Mouse (Mus musculus): ENCODE measurements around the gene Rab7. TPM values are rescaled to one million over a fixed set of nuclear protein-coding genes. Genes with fewer than 3 reads are reported as not detected.

Gene Rab7
- polyA plus RNA-seq, 1 experiment from 2014 or later: 240 TPM

DNA sequence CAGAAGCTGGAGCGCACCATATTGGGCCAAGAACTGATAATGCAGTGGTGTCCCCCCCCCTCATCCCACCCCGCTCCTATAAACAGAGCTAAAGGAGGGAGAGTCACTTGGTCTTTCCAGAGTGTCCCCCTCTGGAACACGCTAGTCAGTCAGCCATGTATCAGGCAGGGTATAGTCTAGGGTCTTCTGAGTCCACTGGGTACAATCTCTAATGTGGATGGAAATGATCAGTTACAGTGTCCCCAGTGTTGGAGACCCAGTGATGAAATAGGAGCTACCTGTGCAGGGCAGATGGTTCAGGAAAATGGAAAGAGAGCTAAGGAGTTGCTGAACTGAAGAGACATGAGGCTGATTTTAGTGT is 316 bp upstream of the Rab7 start:
- H3K27ac ChIP-seq (replicated peaks; ENCODE audit: low read depth, low read length): no peak overlapping the region; the same call in 1 of the 2 replicates
- H3K9me3 ChIP-seq (ENCODE audit: control insufficient read depth, low read length): no peaks in the 10 kb centered on the region
- H3K27me3 ChIP-seq (replicated peaks; ENCODE audit: control insufficient read depth, insufficient read depth, low read length): 0 out of 2 replicates have a peak, but pooled peaks cover 4% of the 10 kb centered on the region
- peaks cover 14% of the 10 kb centered on the region for H3K4me1 ChIP-seq (ENCODE audit: control insufficient read depth, insufficient read depth, low read length)
- peak overlapping the region; percentile 39; the same call in 1 of the 2 replicates for H3K4me2 ChIP-seq (ENCODE audit: low read depth, low read length)
- no peak overlapping the region; the same call in 1 of the 2 replicates for H3K9ac ChIP-seq (ENCODE audit: low read depth, low read length)
- ATAC-seq (ENCODE audit: low read depth) (no peak), DNase-seq (ENCODE audit: low spot score) (no peak)
- H3K4me3 ChIP-seq (ENCODE audit: low read depth, low read length): peak overlapping the region; percentile 99
- 37% methylated on average over 3 of the region's 3 CpGs for WGBS
- no peaks in the 10 kb centered on the region for H3K36me3 ChIP-seq (ENCODE audit: control insufficient read depth, insufficient read depth, low read length)

DNA sequence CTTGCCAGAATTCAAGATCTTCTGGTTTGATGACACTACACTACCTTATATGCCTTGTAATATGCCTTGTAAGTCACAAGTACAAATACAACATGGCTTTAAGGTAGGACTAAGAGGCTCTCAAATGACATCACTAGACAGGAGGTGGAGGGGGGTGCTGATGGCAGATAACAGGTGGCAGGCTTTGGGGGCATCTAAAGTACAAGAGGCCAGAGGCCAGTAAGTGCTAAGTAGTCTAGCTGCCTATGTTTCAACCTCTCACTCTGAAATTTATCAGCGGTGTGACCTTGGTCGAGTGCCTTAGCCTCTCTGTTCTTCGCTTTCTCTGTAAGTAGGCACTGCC is 865 bp downstream of the Rab7 start:
- DNase-seq (ENCODE audit: low spot score): no peak
- Histone ChIP-seq H3K4me3 (ENCODE audit: low read depth, low read length) (peak overlapping the region; percentile 99), H3K36me3 (ENCODE audit: control insufficient read depth, insufficient read depth, low read length) (peaks cover 7% of the 10 kb centered on the region; the same call in 1 of the 2 replicates), H3K27ac (replicated peaks; ENCODE audit: low read depth, low read length) (no peak overlapping the region), H3K9ac (ENCODE audit: low read depth, low read length) (peak overlapping the region; percentile 99), H3K4me2 (ENCODE audit: low read depth, low read length) (peak overlapping the region; percentile 96), H3K27me3 (replicated peaks; ENCODE audit: control insufficient read depth, insufficient read depth, low read length) (0 out of 2 replicates have a peak, but pooled peaks cover 4% of the 10 kb centered on the region), H3K9me3 (ENCODE audit: control insufficient read depth, low read length) (no peaks in the 10 kb centered on the region), H3K4me1 (ENCODE audit: control insufficient read depth, insufficient read depth, low read length) (peaks cover 14% of the 10 kb centered on the region)
- no peak for ATAC-seq (ENCODE audit: low read depth)
- WGBS: 7% methylated on average over 2 of the region's 3 CpGs

DNA sequence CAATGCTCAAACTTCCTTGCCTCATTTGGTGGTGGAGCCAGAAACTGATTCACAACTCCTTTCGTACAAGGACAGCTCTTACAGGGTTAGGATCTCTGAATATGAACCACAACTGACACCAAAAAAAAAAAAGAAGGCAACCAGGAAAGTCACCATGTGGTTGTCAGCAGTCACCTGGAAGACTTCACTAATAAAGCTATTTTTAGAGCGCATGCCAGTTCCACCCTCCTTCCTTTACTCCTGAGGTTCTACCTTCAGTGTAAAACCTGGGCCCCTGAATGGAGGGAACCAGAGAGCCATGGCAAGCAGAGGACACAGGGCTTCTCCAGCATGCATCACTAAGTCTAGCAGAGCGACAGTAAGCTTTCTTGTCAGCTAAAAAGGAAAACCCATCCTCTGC is 2.7 kb downstream of the Rab7 start:
- H3K4me2 ChIP-seq (ENCODE audit: low read depth, low read length): no peak overlapping the region
- no peak overlapping the region for H3K9ac ChIP-seq (ENCODE audit: low read depth, low read length)
- H3K4me3 ChIP-seq (ENCODE audit: low read depth, low read length): no peak overlapping the region
- H3K9me3 ChIP-seq (ENCODE audit: control insufficient read depth, low read length): no peaks in the 10 kb centered on the region
- peaks cover 15% of the 10 kb centered on the region; the same call in 1 of the 2 replicates for H3K36me3 ChIP-seq (ENCODE audit: control insufficient read depth, insufficient read depth, low read length)
- 0 out of 2 replicates have a peak, but pooled peaks cover 4% of the 10 kb centered on the region for H3K27me3 ChIP-seq (replicated peaks; ENCODE audit: control insufficient read depth, insufficient read depth, low read length)
- H3K27ac ChIP-seq (replicated peaks; ENCODE audit: low read depth, low read length): no peak overlapping the region
- 84% methylated on average over 3 of the region's 3 CpGs for WGBS
- ATAC-seq (ENCODE audit: low read depth): no peak
- DNase-seq (ENCODE audit: low spot score): no peak
- H3K4me1 ChIP-seq (ENCODE audit: control insufficient read depth, insufficient read depth, low read length): peaks cover 14% of the 10 kb centered on the region

DNA sequence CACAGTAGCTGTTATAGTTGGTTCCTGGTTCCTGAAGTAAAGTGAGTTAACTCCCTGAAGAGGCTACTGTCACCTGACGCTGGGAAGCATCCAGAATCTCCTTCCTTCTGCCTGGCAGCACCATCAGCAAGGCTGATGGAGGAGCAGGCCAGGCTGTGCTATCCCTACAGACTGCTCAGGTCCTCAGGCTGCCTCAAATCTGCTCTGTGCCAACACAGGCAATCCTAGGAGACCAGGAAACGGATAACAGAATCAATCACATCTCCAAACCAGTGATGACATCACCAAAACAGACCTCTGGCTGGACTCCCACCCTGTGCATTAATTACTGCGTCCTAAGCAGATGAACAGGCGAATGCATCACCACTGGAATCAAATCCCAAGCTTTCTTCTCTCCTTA is 3.8 kb downstream of the Rab7 start:
- Histone ChIP-seq H3K4me3 (ENCODE audit: low read depth, low read length) (no peak overlapping the region), H3K9me3 (ENCODE audit: control insufficient read depth, low read length) (no peaks in the 10 kb centered on the region), H3K4me1 (ENCODE audit: control insufficient read depth, insufficient read depth, low read length) (peaks cover 14% of the 10 kb centered on the region), H3K36me3 (ENCODE audit: control insufficient read depth, insufficient read depth, low read length) (peaks cover 17% of the 10 kb centered on the region), H3K27me3 (replicated peaks; ENCODE audit: control insufficient read depth, insufficient read depth, low read length) (no peaks in the 10 kb centered on the region), H3K4me2 (ENCODE audit: low read depth, low read length) (no peak overlapping the region), H3K9ac (ENCODE audit: low read depth, low read length) (no peak overlapping the region), H3K27ac (replicated peaks; ENCODE audit: low read depth, low read length) (no peak overlapping the region)
- 82% methylated on average over 4 of the region's 4 CpGs for WGBS
- no peak for DNase-seq (ENCODE audit: low spot score)
- ATAC-seq (ENCODE audit: low read depth): no peak

DNA sequence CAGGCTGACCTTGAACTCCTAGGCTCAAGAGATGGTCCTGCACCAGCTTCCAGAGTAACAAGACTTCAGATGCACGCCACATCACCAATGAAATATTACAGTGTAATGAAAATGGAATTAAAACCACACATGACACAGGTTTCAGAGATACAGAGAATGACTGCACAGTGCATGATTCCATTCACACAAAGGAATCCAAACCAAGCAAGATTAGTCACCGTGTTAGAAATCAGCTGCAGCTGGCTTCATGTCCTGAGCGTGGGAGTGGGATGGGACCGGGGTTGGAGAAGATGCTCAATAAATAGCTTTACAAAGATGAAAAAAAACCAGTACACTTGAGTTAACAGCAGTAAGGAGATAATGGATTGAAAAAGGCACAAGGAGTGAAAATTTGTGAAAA is 5.6 kb downstream of the Rab7 start:
- Histone ChIP-seq H3K27ac (replicated peaks; ENCODE audit: low read depth, low read length) (no peak overlapping the region), H3K9ac (ENCODE audit: low read depth, low read length) (no peak overlapping the region), H3K9me3 (ENCODE audit: control insufficient read depth, low read length) (no peaks in the 10 kb centered on the region), H3K36me3 (ENCODE audit: control insufficient read depth, insufficient read depth, low read length) (peaks cover 23% of the 10 kb centered on the region), H3K4me1 (ENCODE audit: control insufficient read depth, insufficient read depth, low read length) (peaks cover 14% of the 10 kb centered on the region), H3K4me2 (ENCODE audit: low read depth, low read length) (no peak overlapping the region), H3K4me3 (ENCODE audit: low read depth, low read length) (no peak overlapping the region), H3K27me3 (replicated peaks; ENCODE audit: control insufficient read depth, insufficient read depth, low read length) (no peaks in the 10 kb centered on the region)
- no peak for ATAC-seq (ENCODE audit: low read depth)
- 97% methylated on average over 4 of the region's 4 CpGs for WGBS
- no peak for DNase-seq (ENCODE audit: low spot score)

DNA sequence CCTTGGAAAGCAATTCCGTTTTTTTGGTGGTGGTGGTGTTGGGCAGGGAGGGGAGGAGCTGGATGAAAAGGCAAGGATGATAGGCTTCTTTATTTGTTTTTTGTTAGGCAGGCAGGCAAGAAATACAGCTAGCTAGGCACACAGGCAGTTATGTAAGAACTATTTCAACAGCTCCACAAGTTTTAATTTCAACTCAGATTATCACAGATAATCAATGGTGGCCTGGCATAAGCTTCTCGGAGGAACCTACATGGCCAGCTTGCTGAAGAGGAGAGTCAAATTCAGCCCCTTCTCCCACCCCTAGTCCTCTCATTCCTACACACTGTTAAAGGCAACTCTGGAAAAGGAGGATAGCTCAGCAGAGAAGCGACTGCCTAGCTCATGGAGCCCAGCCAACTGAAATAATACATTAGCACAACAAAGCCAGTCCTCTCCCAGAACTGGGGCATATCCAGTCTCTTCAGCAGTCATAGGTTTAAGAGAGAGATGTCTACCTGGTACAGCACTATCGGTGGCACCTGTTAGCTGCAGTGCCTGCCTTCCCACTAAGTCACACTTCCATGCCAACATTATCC is 7.5 kb downstream of the Rab7 start:
- Histone ChIP-seq H3K27ac (replicated peaks; ENCODE audit: low read depth, low read length) (no peak overlapping the region), H3K4me2 (ENCODE audit: low read depth, low read length) (no peak overlapping the region), H3K9me3 (ENCODE audit: control insufficient read depth, low read length) (no peaks in the 10 kb centered on the region), H3K27me3 (replicated peaks; ENCODE audit: control insufficient read depth, insufficient read depth, low read length) (no peaks in the 10 kb centered on the region), H3K4me1 (ENCODE audit: control insufficient read depth, insufficient read depth, low read length) (no peaks in the 10 kb centered on the region), H3K36me3 (ENCODE audit: control insufficient read depth, insufficient read depth, low read length) (peaks cover 23% of the 10 kb centered on the region), H3K9ac (ENCODE audit: low read depth, low read length) (no peak overlapping the region), H3K4me3 (ENCODE audit: low read depth, low read length) (no peak overlapping the region)
- no peak for ATAC-seq (ENCODE audit: low read depth)
- no peak for DNase-seq (ENCODE audit: low spot score)
- 88% methylated on average over 4 of the region's 4 CpGs for WGBS

DNA sequence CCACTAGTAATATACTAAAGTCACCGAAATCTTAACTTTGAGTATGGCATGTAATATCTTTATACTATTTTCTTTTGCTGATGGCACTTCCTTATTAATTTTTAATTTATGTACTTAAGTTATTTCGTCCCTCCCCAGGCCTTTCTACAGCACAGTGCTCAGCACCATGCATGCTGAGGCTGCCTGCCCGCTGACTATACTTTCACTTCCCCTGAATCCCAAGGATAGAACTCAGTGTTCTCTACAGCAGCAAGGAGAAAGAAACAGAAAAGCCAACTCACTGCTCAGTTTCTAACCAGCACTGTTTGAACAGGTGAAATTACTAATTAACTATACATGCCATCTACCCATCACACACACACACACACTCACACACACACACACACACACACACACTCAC is 11.6 kb downstream of the Rab7 start:
- Histone ChIP-seq H3K9ac (ENCODE audit: low read depth, low read length) (no peak overlapping the region), H3K9me3 (ENCODE audit: control insufficient read depth, low read length) (no peaks in the 10 kb centered on the region), H3K4me3 (ENCODE audit: low read depth, low read length) (no peak overlapping the region), H3K4me1 (ENCODE audit: control insufficient read depth, insufficient read depth, low read length) (no peaks in the 10 kb centered on the region), H3K36me3 (ENCODE audit: control insufficient read depth, insufficient read depth, low read length) (peaks cover 23% of the 10 kb centered on the region), H3K27ac (replicated peaks; ENCODE audit: low read depth, low read length) (no peak overlapping the region), H3K27me3 (replicated peaks; ENCODE audit: control insufficient read depth, insufficient read depth, low read length) (no peaks in the 10 kb centered on the region), H3K4me2 (ENCODE audit: low read depth, low read length) (no peak overlapping the region)
- DNase-seq (ENCODE audit: low spot score) (no peak), ATAC-seq (ENCODE audit: low read depth) (no peak)
- WGBS: 95% methylated on average over 3 of the region's 3 CpGs

DNA sequence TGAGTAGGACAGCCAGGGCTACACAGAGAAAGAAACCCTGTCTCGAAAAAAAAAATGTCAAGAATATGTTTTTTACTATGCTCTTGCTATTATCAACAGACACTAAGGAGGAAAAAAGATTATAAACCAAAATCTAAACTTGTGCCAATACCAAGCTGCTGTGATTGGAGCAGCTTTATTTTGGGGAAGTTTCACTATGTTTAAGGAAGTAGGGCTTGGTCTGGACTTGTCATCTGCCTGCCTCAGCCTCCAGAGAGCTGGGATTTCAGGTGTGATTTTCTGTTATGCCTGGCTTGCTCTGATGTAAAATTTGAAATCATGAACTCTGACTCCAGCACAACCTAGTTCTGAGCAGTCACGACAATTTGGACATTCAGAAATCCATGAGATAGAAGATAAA is 14.6 kb downstream of the Rab7 start:
- H3K27me3 ChIP-seq (replicated peaks; ENCODE audit: control insufficient read depth, insufficient read depth, low read length): no peaks in the 10 kb centered on the region
- H3K9me3 ChIP-seq (ENCODE audit: control insufficient read depth, low read length): no peaks in the 10 kb centered on the region
- H3K4me1 ChIP-seq (ENCODE audit: control insufficient read depth, insufficient read depth, low read length): no peaks in the 10 kb centered on the region
- no peak for ATAC-seq (ENCODE audit: low read depth)
- no peak overlapping the region for H3K27ac ChIP-seq (replicated peaks; ENCODE audit: low read depth, low read length)
- no peak overlapping the region for H3K9ac ChIP-seq (ENCODE audit: low read depth, low read length)
- 95% methylated on average over 2 of the region's 2 CpGs for WGBS
- DNase-seq (ENCODE audit: low spot score): no peak
- no peak overlapping the region for H3K4me3 ChIP-seq (ENCODE audit: low read depth, low read length)
- peaks cover 17% of the 10 kb centered on the region for H3K36me3 ChIP-seq (ENCODE audit: control insufficient read depth, insufficient read depth, low read length)
- no peak overlapping the region for H3K4me2 ChIP-seq (ENCODE audit: low read depth, low read length)

DNA sequence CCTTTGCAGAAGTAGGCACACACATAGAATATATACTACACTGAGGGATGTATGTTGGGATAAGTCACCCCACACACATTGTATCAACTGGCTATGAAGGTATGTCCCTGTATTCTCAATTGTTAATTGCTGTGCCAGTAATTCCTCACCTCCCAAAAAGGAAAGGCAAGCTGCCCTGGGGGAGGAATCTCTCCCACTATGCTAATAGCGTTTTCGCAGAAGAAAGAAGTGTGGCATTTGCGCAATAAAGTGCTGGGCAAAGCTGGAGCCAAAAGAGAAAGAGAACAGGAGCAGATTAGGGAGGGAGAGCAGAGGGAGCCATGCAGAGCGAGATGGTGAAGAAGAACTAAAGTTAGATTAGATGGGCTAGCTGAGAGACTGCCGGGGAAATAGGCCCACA is 17.7 kb downstream of the Rab7 start:
- peaks cover 17% of the 10 kb centered on the region for H3K36me3 ChIP-seq (ENCODE audit: control insufficient read depth, insufficient read depth, low read length)
- H3K9me3 ChIP-seq (ENCODE audit: control insufficient read depth, low read length): no peaks in the 10 kb centered on the region
- ATAC-seq (ENCODE audit: low read depth) (no peak), DNase-seq (ENCODE audit: low spot score) (no peak)
- 74% methylated on average over 5 of the region's 5 CpGs for WGBS
- H3K27me3 ChIP-seq (replicated peaks; ENCODE audit: control insufficient read depth, insufficient read depth, low read length): no peaks in the 10 kb centered on the region
- no peak overlapping the region for H3K9ac ChIP-seq (ENCODE audit: low read depth, low read length)
- H3K4me2 ChIP-seq (ENCODE audit: low read depth, low read length): no peak overlapping the region
- no peak overlapping the region for H3K27ac ChIP-seq (replicated peaks; ENCODE audit: low read depth, low read length)
- no peaks in the 10 kb centered on the region for H3K4me1 ChIP-seq (ENCODE audit: control insufficient read depth, insufficient read depth, low read length)
- no peak overlapping the region for H3K4me3 ChIP-seq (ENCODE audit: low read depth, low read length)

Data from embryonic facial prominence, embryonic 14.5 days (tissue).